Mouse (Mus musculus) bone marrow macrophage, adult 2 months (primary cell): ENCODE measurements around the gene Tmcc1.

Source experiments
- CTCF ChIP-seq: IDR thresholded peaks from 2 replicates; pipeline ENCODE4 v1.5.1; 2012; ENCODE audit warnings: low read depth, mild to moderate bottlenecking, low read length, moderate library complexity
- POLR2A ChIP-seq: IDR thresholded peaks from 2 replicates; pipeline ENCODE4 v1.6.1; 2012; ENCODE audit warnings: mild to moderate bottlenecking, low read depth, low read length, borderline replicate concordance

GRCm38 (mm10) chr6:116015902-116016301 is 177.4 kb downstream of the Tmcc1 start:
- TF ChIP-seq CTCF (no peak), POLR2A (no peak)
